Mouse (Mus musculus) bone marrow, adult 2 months (tissue): ENCODE results near the gene Pcgf5. TPM values are rescaled to one million over a fixed set of nuclear protein-coding genes. Genes with fewer than 3 reads are reported as not detected.

Experiments
- H3K27ac ChIP-seq: fragments of 200-500 bp; 2 replicates; pipeline ENCODE4 v1.5.1; 2012; ENCODE audit warnings: low read depth, mild to moderate bottlenecking, control low read depth, inconsistent platforms, low read length; ENCODE audit not compliant: control insufficient read depth, poor library complexity, insufficient read depth
- H3K4me1 ChIP-seq: fragments of 200-500 bp; 2 replicates; pipeline ENCODE4 v1.6.1; 2011; ENCODE audit warnings: low read length; ENCODE audit not compliant: control insufficient read depth, insufficient read depth
- H3K4me3 ChIP-seq: fragments of 200-500 bp; replicated peaks from 2 replicates; pipeline ENCODE3; 2011; ENCODE audit warnings: mild to moderate bottlenecking, low read depth, low read length, control low read depth; ENCODE audit not compliant: control insufficient read depth
- CTCF ChIP-seq: fragments of 200-500 bp; IDR thresholded peaks from 2 replicates; pipeline ENCODE4 v1.5.1; 2011; ENCODE audit warnings: low read length, control low read depth; ENCODE audit not compliant: control insufficient read depth, insufficient read depth
- POLR2A ChIP-seq: fragments of 200-500 bp; IDR thresholded peaks from 2 replicates; pipeline ENCODE4 v1.6.1; 2011; ENCODE audit warnings: low read depth, mild to moderate bottlenecking, control low read depth, low read length, borderline replicate concordance; ENCODE audit not compliant: control insufficient read depth
- WGBS: fragments of 180-500 bp; shearing (Covaris S2); methylation state at CpG from one replicate; pipeline ENCODE4 v1.1.7; 2018; 5-methylcytosine and 5-hydroxymethylcytosine counted together
- polyA plus RNA-seq: library from polyadenylated mRNA; stranded (reverse); fragments of >200 nt; gene quantifications from 2 replicates; pipeline ENCODE4 v1.2.4, GENCODE M21; 2011; ENCODE audit warnings: low replicate concordance; ENCODE audit not compliant: missing spikeins, insufficient read depth, insufficient read length

The Pcgf5 gene
- polyA plus RNA-seq, 1 experiment = 14.7 TPM

GRCm38 (mm10) chr19:36490911-36491310 is 142.8 kb downstream of the Pcgf5 start:
- WGBS = 83% methylated on average over 6 of the region's 6 CpGs
- H3K4me1 ChIP-seq = peaks cover 2% of the 10 kb centered on the region; the same call in 1 of the 2 replicates
- H3K4me3 ChIP-seq = no peak overlapping the region
- H3K27ac ChIP-seq = no peak overlapping the region
- TF ChIP-seq CTCF (no peak), POLR2A (no peak)

GRCm38 (mm10) chr19:36495555-36495954 is 147.4 kb downstream of the Pcgf5 start:
- WGBS = 22% methylated on average over 3 of the region's 3 CpGs
- H3K27ac ChIP-seq = no peak overlapping the region; the same call in 1 of the 2 replicates
- H3K4me3 ChIP-seq = no peak overlapping the region
- H3K4me1 ChIP-seq = peaks cover 3% of the 10 kb centered on the region; the same call in 1 of the 2 replicates
- TF ChIP-seq POLR2A (no peak), CTCF (no peak)

GRCm38 (mm10) chr19:36496532-36496931 is 148.4 kb downstream of the Pcgf5 start:
- peaks cover 3% of the 10 kb centered on the region; the same call in 1 of the 2 replicates for H3K4me1 ChIP-seq
- TF ChIP-seq CTCF (no peak), POLR2A (no peak)
- WGBS = 73% methylated on average over 4 of the region's 4 CpGs
- no peak overlapping the region for H3K4me3 ChIP-seq
- no peak overlapping the region for H3K27ac ChIP-seq

- Histone ChIP-seq H3K4me3 (no peak overlapping the region), H3K4me1 (peaks cover 3% of the 10 kb centered on the region; the same call in 1 of the 2 replicates), H3K27ac (no peak overlapping the region)
- WGBS = 64% methylated on average over 4 of the region's 4 CpGs
- TF ChIP-seq POLR2A (no peak), CTCF (no peak)
Observed at GRCm38 (mm10) chr19:36497067-36497466, 149.0 kb downstream of the Pcgf5 start.

- TF ChIP-seq CTCF = no peak
- TF ChIP-seq POLR2A = no peak
- Histone ChIP-seq H3K4me1 (peaks cover 3% of the 10 kb centered on the region; the same call in 1 of the 2 replicates), H3K27ac (no peak overlapping the region), H3K4me3 (no peak overlapping the region)
- 77% methylated on average over 5 of the region's 5 CpGs for WGBS
Observed at GRCm38 (mm10) chr19:36497744-36498143, 149.6 kb downstream of the Pcgf5 start.

- Histone ChIP-seq H3K4me3 (no peak overlapping the region), H3K27ac (no peak overlapping the region), H3K4me1 (no peaks in the 10 kb centered on the region)
- WGBS = 83% methylated on average over 2 of the region's 2 CpGs
- TF ChIP-seq CTCF (no peak), POLR2A (no peak)
Observed at GRCm38 (mm10) chr19:36504716-36505115, 156.6 kb downstream of the Pcgf5 start.

Other genes starting within 250 kb of the Pcgf5 start
- gene Ankrd1, start 228.2 kb upstream of the Pcgf5 start, polyA plus RNA-seq = not detected in 2 replicates
- 0.87 and 0.97 TPM in 2 replicates for gene Hectd2, start 206.3 kb downstream of the Pcgf5 start, polyA plus RNA-seq